Mouse (Mus musculus) stomach, postnatal 0 days (tissue): ENCODE results near the gene Rcbtb1. TPM values are rescaled to one million over a fixed set of nuclear protein-coding genes. Genes with fewer than 3 reads are reported as not detected.

Experiments used
- ATAC-seq: fragments of 200-750 bp; cut with Nextera tagmentation; 2 replicates; pipeline ENCODE4 v1.8.0; 2017; ENCODE audit not compliant: low FRiP score, low TSS enrichment
- DNase-seq: peaks from one replicate; pipeline ENCODE4 v3.0.0-alpha.2; 2016; ENCODE audit warnings: low spot score
- H3K27ac ChIP-seq: fragments of 300-500 bp; sonication (generic); replicated peaks from 2 replicates; pipeline ENCODE4 v1.5.1; 2014; ENCODE audit warnings: mild to moderate bottlenecking, control low read depth
- H3K27me3 ChIP-seq: fragments of 300-500 bp; sonication (generic); 2 replicates; pipeline ENCODE4 v1.6.1; 2014; ENCODE audit warnings: low read length; ENCODE audit not compliant: control insufficient read depth, insufficient read depth
- H3K36me3 ChIP-seq: fragments of 300-500 bp; sonication (generic); 2 replicates; pipeline ENCODE4 v1.6.1; 2014; ENCODE audit warnings: low read length, mixed read lengths; ENCODE audit not compliant: control insufficient read depth, insufficient read depth
- H3K4me1 ChIP-seq: fragments of 300-500 bp; sonication (generic); replicated peaks from 2 replicates; pipeline ENCODE4 v1.6.1; 2014; ENCODE audit warnings: antibody characterized with exemption; ENCODE audit not compliant: control insufficient read depth, insufficient read depth
- H3K4me2 ChIP-seq: fragments of 300-500 bp; sonication (generic); replicated peaks from 2 replicates; pipeline ENCODE4 v1.6.1; 2014; ENCODE audit warnings: low read depth, mild to moderate bottlenecking, control low read depth, moderate library complexity
- H3K4me3 ChIP-seq: fragments of 300-500 bp; sonication (generic); 2 replicates; pipeline ENCODE4 v1.5.1; 2014; ENCODE audit warnings: low read depth, low read length, control low read depth
- H3K9ac ChIP-seq: fragments of 300-500 bp; sonication (generic); 2 replicates; pipeline ENCODE4 v1.6.1; 2014; ENCODE audit warnings: mild to moderate bottlenecking, low read length, control low read depth, mixed read lengths
- H3K9me3 ChIP-seq: fragments of 300-500 bp; sonication (generic); 2 replicates; pipeline ENCODE4 v1.6.1; 2016; ENCODE audit warnings: low read length; ENCODE audit not compliant: control insufficient read depth
- CTCF ChIP-seq: IDR thresholded peaks from 2 replicates; pipeline ENCODE4 v1.5.1; 2016; ENCODE audit warnings: antibody characterized with exemption, low read depth, mild to moderate bottlenecking, moderate library complexity
- EP300 ChIP-seq: optimal IDR thresholded peaks from 2 replicates; pipeline ENCODE3; 2016; ENCODE audit warnings: antibody characterized with exemption
- WGBS: fragments of 180-500 bp; shearing (Covaris S2); extraction: QIAGEN DNeasy Blood & Tissue Kit; methylation state at CpG from one replicate; pipeline ENCODE4 v1.1.7; 2014; 5-methylcytosine and 5-hydroxymethylcytosine counted together
- polyA plus RNA-seq: library from polyadenylated mRNA; unstranded; fragments of >200 nt; fragmentation: Nextera tagmentation; extraction: Ambion mirVana; gene quantifications from 2 replicates; pipeline ENCODE4 v1.2.1, GENCODE M21; 2015

The Rcbtb1 gene
- polyA plus RNA-seq, 1 experiment from 2014 or later, result 16.1 TPM

GRCm38 (mm10) chr14:59209816-59210215 lies 8.8 kb downstream of the Rcbtb1 start:
- no peak overlapping the region for H3K4me2 ChIP-seq
- H3K4me1 ChIP-seq, result no peaks in the 10 kb centered on the region
- no peak overlapping the region for H3K27ac ChIP-seq
- no peak for TF ChIP-seq EP300
- no peak for TF ChIP-seq CTCF
- no peak overlapping the region for H3K4me3 ChIP-seq
- no peak for DNase-seq
- WGBS, result 94% methylated on average over 2 of the region's 2 CpGs
- no peak for ATAC-seq
- no peaks in the 10 kb centered on the region for H3K9me3 ChIP-seq
- peaks cover 3% of the 10 kb centered on the region; the same call in 1 of the 2 replicates for H3K36me3 ChIP-seq
- no peaks in the 10 kb centered on the region for H3K27me3 ChIP-seq
- H3K9ac ChIP-seq, result no peak overlapping the region

- TF ChIP-seq CTCF (no peak), EP300 (no peak)
- Histone ChIP-seq H3K9me3 (no peaks in the 10 kb centered on the region), H3K36me3 (peaks cover 12% of the 10 kb centered on the region), H3K4me1 (no peaks in the 10 kb centered on the region), H3K9ac (no peak overlapping the region), H3K27ac (no peak overlapping the region), H3K27me3 (no peaks in the 10 kb centered on the region), H3K4me3 (no peak overlapping the region), H3K4me2 (no peak overlapping the region)
- ATAC-seq (no peak), DNase-seq (no peak)
- 68% methylated on average over 3 of the region's 3 CpGs for WGBS
Observed at GRCm38 (mm10) chr14:59219241-59219640, 18.2 kb downstream of the Rcbtb1 start.

DNA sequence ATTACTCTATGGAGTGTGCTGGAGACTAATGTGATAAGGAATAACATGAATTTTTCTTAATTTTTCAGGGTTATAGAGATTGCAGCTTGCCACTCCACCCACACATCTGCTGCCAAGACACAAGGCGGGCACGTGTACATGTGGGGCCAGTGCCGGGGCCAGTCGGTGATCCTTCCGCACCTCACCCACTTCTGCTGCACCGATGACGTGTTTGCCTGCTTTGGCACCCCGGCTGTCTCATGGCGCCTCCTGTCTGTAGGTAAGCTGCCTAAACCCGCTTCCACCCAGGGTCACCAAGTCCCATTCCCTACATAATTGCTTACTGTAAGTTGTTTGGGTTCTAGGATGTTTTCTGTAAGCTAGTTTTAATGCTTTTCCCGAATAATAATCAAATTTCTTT lies 25.2 kb downstream of the Rcbtb1 start:
- 94% methylated on average over 11 of the region's 11 CpGs for WGBS
- H3K27me3 ChIP-seq, result no peaks in the 10 kb centered on the region
- no peaks in the 10 kb centered on the region for H3K9me3 ChIP-seq
- no peak overlapping the region for H3K4me2 ChIP-seq
- TF ChIP-seq EP300, result no peak
- no peak for TF ChIP-seq CTCF
- no peaks in the 10 kb centered on the region for H3K4me1 ChIP-seq
- ATAC-seq (no peak), DNase-seq (no peak)
- H3K36me3 ChIP-seq, result peaks cover 23% of the 10 kb centered on the region
- H3K27ac ChIP-seq, result no peak overlapping the region
- H3K9ac ChIP-seq, result no peak overlapping the region
- no peak overlapping the region for H3K4me3 ChIP-seq

GRCm38 (mm10) chr14:59229822-59230221 lies 28.8 kb downstream of the Rcbtb1 start:
- no peak overlapping the region for H3K9ac ChIP-seq
- 95% methylated on average over 3 of the region's 3 CpGs for WGBS
- H3K4me2 ChIP-seq, result no peak overlapping the region
- no peak overlapping the region for H3K27ac ChIP-seq
- no peak for ATAC-seq
- no peaks in the 10 kb centered on the region for H3K4me1 ChIP-seq
- no peaks in the 10 kb centered on the region for H3K27me3 ChIP-seq
- H3K36me3 ChIP-seq, result peaks cover 29% of the 10 kb centered on the region
- DNase-seq, result no peak
- no peak overlapping the region for H3K4me3 ChIP-seq
- H3K9me3 ChIP-seq, result no peaks in the 10 kb centered on the region
- no peak for TF ChIP-seq EP300
- peak; percentile 31 for TF ChIP-seq CTCF

DNA sequence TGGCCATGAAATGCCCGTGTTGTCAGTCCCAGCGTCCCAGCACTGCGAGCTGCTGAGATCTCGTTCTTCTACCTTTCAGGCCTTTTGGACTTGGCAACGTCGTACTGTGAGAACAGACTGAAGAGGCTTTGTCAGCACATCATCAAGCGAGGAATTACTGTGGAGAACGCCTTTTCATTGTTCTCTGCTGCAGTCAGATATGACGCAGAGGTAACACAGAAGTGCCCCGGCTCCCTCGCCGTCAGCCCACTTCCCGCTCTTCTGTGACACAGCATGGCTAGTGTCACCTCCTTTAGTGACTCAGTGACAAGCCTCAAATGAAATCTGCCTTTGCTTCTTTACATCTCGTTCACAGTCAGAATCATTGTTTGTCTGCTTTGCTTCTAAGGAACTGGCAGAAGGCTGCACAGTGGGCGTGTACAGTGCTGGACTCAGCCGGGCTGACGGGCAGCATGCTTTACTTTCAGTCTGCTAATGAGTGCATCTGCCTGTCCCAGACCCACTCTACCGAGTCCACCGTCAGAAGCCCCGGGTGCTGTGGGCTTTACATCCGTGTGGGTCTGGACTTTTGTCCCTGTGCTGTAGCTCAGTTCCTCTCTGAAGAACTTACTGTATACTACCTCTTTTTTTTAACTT lies 29.4 kb downstream of the Rcbtb1 start:
- no peak overlapping the region for H3K27ac ChIP-seq
- no peaks in the 10 kb centered on the region for H3K9me3 ChIP-seq
- TF ChIP-seq CTCF, result no peak
- no peak for TF ChIP-seq EP300
- peaks cover 29% of the 10 kb centered on the region for H3K36me3 ChIP-seq
- 87% methylated on average over 21 of the region's 21 CpGs for WGBS
- H3K27me3 ChIP-seq, result no peaks in the 10 kb centered on the region
- no peaks in the 10 kb centered on the region for H3K4me1 ChIP-seq
- ATAC-seq (no peak), DNase-seq (no peak)
- no peak overlapping the region for H3K4me3 ChIP-seq
- H3K4me2 ChIP-seq, result no peak overlapping the region
- H3K9ac ChIP-seq, result no peak overlapping the region

DNA sequence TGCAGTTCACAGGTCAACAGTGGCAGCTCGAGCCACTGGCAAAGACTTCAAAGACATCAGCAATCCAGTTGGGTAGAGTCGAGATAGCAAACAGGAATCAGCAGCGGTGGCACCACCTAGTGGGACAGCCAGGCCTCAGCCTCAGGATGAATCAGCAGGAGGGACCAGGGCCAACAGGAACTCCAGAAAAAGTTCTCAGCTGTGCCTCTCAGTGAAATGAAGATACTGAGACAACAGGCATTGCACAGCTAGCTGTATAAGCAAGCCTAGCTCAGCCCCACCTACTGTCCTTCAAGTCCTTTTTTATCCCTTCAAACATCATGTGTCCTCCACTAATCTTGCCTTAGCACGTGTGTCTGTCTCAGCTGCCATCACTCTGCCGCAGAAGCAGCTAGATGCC lies 31.0 kb downstream of the Rcbtb1 start:
- H3K4me1 ChIP-seq, result no peaks in the 10 kb centered on the region
- H3K9me3 ChIP-seq, result no peaks in the 10 kb centered on the region
- DNase-seq (peak; percentile 65), ATAC-seq (0 out of 2 replicates have a peak, but pooled peaks have one; percentile 54)
- H3K4me3 ChIP-seq, result no peak overlapping the region
- WGBS, result 57% methylated on average over 5 of the region's 5 CpGs
- no peak overlapping the region for H3K27ac ChIP-seq
- no peak overlapping the region for H3K9ac ChIP-seq
- H3K27me3 ChIP-seq, result no peaks in the 10 kb centered on the region
- H3K4me2 ChIP-seq, result no peak overlapping the region
- no peak for TF ChIP-seq EP300
- peak; percentile 71 for TF ChIP-seq CTCF
- peaks cover 34% of the 10 kb centered on the region for H3K36me3 ChIP-seq
